Mouse (Mus musculus): ENCODE measurements around the gene Fmc1. TPM values are rescaled to one million over a fixed set of nuclear protein-coding genes. Genes with fewer than 3 reads are reported as not detected.

The Fmc1 gene
- total and polyA plus RNA-seq, 2 experiments from 2014 or later = 65.8 to 180 TPM

GRCm38 (mm10) chr6:38552636-38553000 lies 19.3 kb downstream of the Fmc1 start:
- no peak for TF ChIP-seq CTCF (IDR thresholded peaks at IDR 0.05; ENCODE audit: low read depth)
- no peaks in the 10 kb centered on the region for H3K9me3 ChIP-seq (ENCODE audit: low read length)
- peak overlapping the region; percentile 47 for H3K4me2 ChIP-seq (ENCODE audit: low read depth)
- no peaks in the 10 kb centered on the region for H3K36me3 ChIP-seq (ENCODE audit: insufficient read depth)
- H3K27ac ChIP-seq (ENCODE audit: low read depth, low read length) = no peak overlapping the region
- no peak overlapping the region for H3K9ac ChIP-seq
- WGBS = 23% methylated on average over 5 of the region's 5 CpGs
- DNase-seq (no peak), ATAC-seq (no peak)
- H3K4me1 ChIP-seq (ENCODE audit: insufficient read depth) = 0 out of 2 replicates have a peak, but pooled peaks cover 5% of the 10 kb centered on the region
- H3K4me3 ChIP-seq (ENCODE audit: low read depth, low read length) = peak overlapping the region; percentile 78
- no peaks in the 10 kb centered on the region for H3K27me3 ChIP-seq (ENCODE audit: insufficient read depth, low read length)

DNA sequence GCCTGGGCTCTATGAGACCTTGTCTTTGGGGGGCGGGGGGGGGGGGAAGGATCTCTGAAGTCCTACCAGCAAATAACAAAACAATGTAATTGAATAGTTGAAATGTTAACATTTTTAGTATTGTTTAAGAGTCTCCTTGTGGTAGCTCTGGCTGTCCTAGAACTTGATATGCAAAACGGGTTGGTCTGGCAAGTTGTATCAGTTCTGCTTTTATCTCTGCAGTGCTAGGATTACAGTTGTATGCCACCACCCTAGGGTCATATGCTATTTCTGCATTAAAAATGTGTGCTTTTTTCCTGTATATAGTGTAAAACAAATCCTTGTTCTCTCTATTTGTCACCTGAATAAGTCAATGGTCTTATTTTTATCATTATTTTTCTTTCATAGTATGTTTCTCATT lies 42.8 kb downstream of the Fmc1 start:
- H3K4me3 ChIP-seq (ENCODE audit: low read depth, low read length) = no peak overlapping the region
- H3K4me2 ChIP-seq (ENCODE audit: low read depth) = no peak overlapping the region
- H3K27me3 ChIP-seq (ENCODE audit: insufficient read depth, low read length) = no peaks in the 10 kb centered on the region
- H3K4me1 ChIP-seq (ENCODE audit: insufficient read depth) = no peaks in the 10 kb centered on the region
- H3K9me3 ChIP-seq (ENCODE audit: low read length) = no peaks in the 10 kb centered on the region
- no peak for TF ChIP-seq CTCF (IDR thresholded peaks at IDR 0.05; ENCODE audit: low read depth)
- peaks cover 21% of the 10 kb centered on the region; the same call in 1 of the 2 replicates for H3K36me3 ChIP-seq (ENCODE audit: insufficient read depth)
- DNase-seq = no peak
- no peak overlapping the region for H3K9ac ChIP-seq
- H3K27ac ChIP-seq (ENCODE audit: low read depth, low read length) = no peak overlapping the region
- 92% methylated on average over 2 of the region's 2 CpGs for WGBS
- no peak for ATAC-seq

- Histone ChIP-seq H3K27me3 (ENCODE audit: insufficient read depth, low read length) (no peaks in the 10 kb centered on the region), H3K4me1 (ENCODE audit: insufficient read depth) (no peaks in the 10 kb centered on the region), H3K9ac (no peak overlapping the region), H3K4me2 (ENCODE audit: low read depth) (no peak overlapping the region), H3K4me3 (ENCODE audit: low read depth, low read length) (no peak overlapping the region), H3K36me3 (ENCODE audit: insufficient read depth) (peaks cover 11% of the 10 kb centered on the region), H3K9me3 (ENCODE audit: low read length) (no peaks in the 10 kb centered on the region), H3K27ac (ENCODE audit: low read depth, low read length) (no peak overlapping the region)
- TF ChIP-seq CTCF (IDR thresholded peaks at IDR 0.05; ENCODE audit: low read depth) = no peak
- DNase-seq = no peak
- WGBS = 83% methylated on average over 3 of the region's 3 CpGs
- no peak for ATAC-seq
These were observed 47.0 kb downstream of the Fmc1 start for GRCm38 (mm10) chr6:38580112-38580857.

DNA sequence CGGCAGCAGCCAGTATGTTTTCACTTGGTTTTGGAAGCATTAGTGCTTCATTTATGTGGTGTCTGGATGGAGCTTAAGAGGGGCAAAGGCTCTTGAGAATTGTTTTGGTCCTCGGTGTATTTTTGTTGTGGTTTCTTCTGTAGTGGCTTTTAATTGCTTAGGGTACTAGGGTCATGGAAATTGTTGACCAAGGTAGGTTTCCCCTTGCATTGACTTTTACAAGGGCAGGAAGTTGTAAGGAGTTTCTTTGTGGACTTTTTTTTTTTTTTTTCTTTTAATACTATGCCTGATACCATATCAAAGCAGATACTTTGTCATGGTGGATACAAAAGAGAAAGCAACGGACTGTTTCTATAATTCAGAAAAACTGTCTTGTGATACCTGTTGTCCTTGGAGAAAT lies 48.4 kb downstream of the Fmc1 start:
- 92% methylated on average over 3 of the region's 3 CpGs for whole genome bisulfite sequencing

More for the DNA sequence above, 48.4 kb downstream of the Fmc1 start:
- H3K36me3 ChIP-seq (ENCODE audit: insufficient read depth) = peaks cover 21% of the 10 kb centered on the region
- H3K27ac ChIP-seq (ENCODE audit: low read depth, low read length) = no peak overlapping the region
- no peaks in the 10 kb centered on the region for H3K27me3 ChIP-seq (ENCODE audit: insufficient read depth, low read length)
- no peak overlapping the region for H3K9ac ChIP-seq
- H3K4me2 ChIP-seq (ENCODE audit: low read depth) = no peak overlapping the region
- no peak overlapping the region for H3K4me3 ChIP-seq (ENCODE audit: low read depth, low read length)
- H3K9me3 ChIP-seq (ENCODE audit: low read length) = no peaks in the 10 kb centered on the region
- no peak for ATAC-seq
- no peaks in the 10 kb centered on the region for H3K4me1 ChIP-seq (ENCODE audit: insufficient read depth)
- no peak for TF ChIP-seq CTCF (IDR thresholded peaks at IDR 0.05; ENCODE audit: low read depth)
- DNase-seq = no peak

Small RNA genes within 50 kb of the gene (microRNA-seq; reads per million reads assigned to microRNA genes)
- 0 reads per million in 2 experiments for gene Mir7670

Other genes starting within 250 kb of the Fmc1 start
- gene Zc3hav1l, start 234.2 kb upstream of the Fmc1 start, total RNA-seq (2014; rRNA removed) = 5.3 and 8.4 TPM in 2 replicates
- 2.4 and 2.9 TPM in 2 replicates for gene Zc3hav1l, start 234.2 kb upstream of the Fmc1 start, polyA plus RNA-seq (2015; fragmentation: Nextera tagmentation; extraction: Ambion mirVana)
- gene Zc3hav1, start 178.9 kb upstream of the Fmc1 start, total RNA-seq (2014; rRNA removed) = 2.2 and 5.7 TPM in 2 replicates
- gene Zc3hav1, start 178.9 kb upstream of the Fmc1 start, polyA plus RNA-seq (2015; fragmentation: Nextera tagmentation; extraction: Ambion mirVana) = 1.6 and 2.0 TPM in 2 replicates
- gene Ttc26, start 152.0 kb upstream of the Fmc1 start, total RNA-seq (2014; rRNA removed) = 9.1 and 10.1 TPM in 2 replicates
- gene Ttc26, start 152.0 kb upstream of the Fmc1 start, polyA plus RNA-seq (2015; fragmentation: Nextera tagmentation; extraction: Ambion mirVana) = 2.2 and 4.0 TPM in 2 replicates
- gene Ubn2, start 99.6 kb upstream of the Fmc1 start, total RNA-seq (2014; rRNA removed) = 21.1 and 30.0 TPM in 2 replicates
- gene Ubn2, start 99.6 kb upstream of the Fmc1 start, polyA plus RNA-seq (2015; fragmentation: Nextera tagmentation; extraction: Ambion mirVana) = 5.0 and 8.8 TPM in 2 replicates
- gene Luc7l2, start 17.8 kb downstream of the Fmc1 start, total RNA-seq (2014; rRNA removed) = 73.2 and 97.6 TPM in 2 replicates
- 12.0 and 26.1 TPM in 2 replicates for gene Luc7l2, start 17.8 kb downstream of the Fmc1 start, polyA plus RNA-seq (2015; fragmentation: Nextera tagmentation; extraction: Ambion mirVana)
- 0.23 and 0.24 TPM in 2 replicates for gene Klrg2, start 103.7 kb downstream of the Fmc1 start, total RNA-seq (2014; rRNA removed)
- 0.10 and 0.17 TPM in 2 replicates for gene Klrg2, start 103.7 kb downstream of the Fmc1 start, polyA plus RNA-seq (2015; fragmentation: Nextera tagmentation; extraction: Ambion mirVana)
- 92.8 and 94.3 TPM in 2 replicates for gene Clec2l, start 129.6 kb downstream of the Fmc1 start, total RNA-seq (2014; rRNA removed)
- 49.8 and 52.0 TPM in 2 replicates for gene Clec2l, start 129.6 kb downstream of the Fmc1 start, polyA plus RNA-seq (2015; fragmentation: Nextera tagmentation; extraction: Ambion mirVana)

Measured in forebrain, postnatal 0 days (tissue).